Mouse (Mus musculus) megakaryocyte, embryonic 14.5 days (primary cell): ENCODE results near the gene Piezo1.

Source experiments
- FLI1 ChIP-seq: IDR thresholded peaks from 2 replicates; pipeline ENCODE4 v1.6.1; 2012; ENCODE audit warnings: low read length, inconsistent platforms, mixed read lengths
- GATA1 ChIP-seq: IDR thresholded peaks from 3 replicates; pipeline ENCODE4 v1.6.1; 2012; ENCODE audit warnings: mixed read lengths, low read length, inconsistent platforms, borderline replicate concordance

- TF ChIP-seq GATA1 (no peak), FLI1 (no peak)
These were observed 99.0 kb downstream of the Piezo1 start for GRCm38 (mm10) chr8:122452154-122452553.
